Mouse (Mus musculus): ENCODE data around the gene Gm42715.
"Not testable (repeated sequence)": the region's sequence is repeated elsewhere in the genome, so short reads cannot be mapped to it uniquely, and the experiment has no call there.

The Gm42715 gene

GRCm38 (mm10) chr7:127498407-127498806 is 21.0 kb upstream of the Gm42715 start:
- peak; percentile 73 for DNase-seq

- DNase-seq, result no peak
These were observed 11.1 kb upstream of the Gm42715 start for GRCm38 (mm10) chr7:127508291-127508690.

GRCm38 (mm10) chr7:127509830-127510229 is 9.6 kb upstream of the Gm42715 start:
- not testable (repeated sequence) for DNase-seq

GRCm38 (mm10) chr7:127511241-127511640 is 8.1 kb upstream of the Gm42715 start:
- no peak for DNase-seq

GRCm38 (mm10) chr7:127511808-127512230 is 7.6 kb upstream of the Gm42715 start, which contains the start of gene Srcap:
Gene Srcap, plus strand, starts transcription at chr7:127511983.
- DNase-seq, result peak; percentile 94

GRCm38 (mm10) chr7:127512231-127513015 is 7.0 kb upstream of the Gm42715 start:
- DNase-seq, result peak; percentile 97

GRCm38 (mm10) chr7:127513016-127513390 is 6.4 kb upstream of the Gm42715 start:
- no peak for DNase-seq

GRCm38 (mm10) chr7:127513781-127514180 is 5.6 kb upstream of the Gm42715 start:
- no peak for DNase-seq

- no peak for DNase-seq
These were observed 3.5 kb upstream of the Gm42715 start for GRCm38 (mm10) chr7:127515846-127516245.

- DNase-seq, result no peak
These were observed 3.0 kb upstream of the Gm42715 start for GRCm38 (mm10) chr7:127516344-127516743.

GRCm38 (mm10) chr7:127541671-127542070 is 22.3 kb downstream of the Gm42715 start:
- no peak for DNase-seq

- DNase-seq, result no peak
These were observed 29.9 kb downstream of the Gm42715 start for GRCm38 (mm10) chr7:127549116-127549835.

GRCm38 (mm10) chr7:127551558-127551957 is 32.2 kb downstream of the Gm42715 start:
- no peak for DNase-seq

- DNase-seq, result no peak
These were observed 41.2 kb downstream of the Gm42715 start for GRCm38 (mm10) chr7:127560580-127560979.

- no peak for DNase-seq
These were observed 42.0 kb downstream of the Gm42715 start, which contains the start of gene Tmem265 for GRCm38 (mm10) chr7:127561340-127561858. Gene Tmem265, plus strand, starts transcription at chr7:127561390.

GRCm38 (mm10) chr7:127564381-127565150 is 45.2 kb downstream of the Gm42715 start:
- DNase-seq, result no peak

GRCm38 (mm10) chr7:127572895-127573471 is 53.6 kb downstream of the Gm42715 start, which contains the start of gene Phkg2:
Gene Phkg2, plus strand, starts transcription at chr7:127573340.
- peak; percentile 87 for DNase-seq

GRCm38 (mm10) chr7:127573503-127574008 is 54.2 kb downstream of the Gm42715 start:
- DNase-seq, result no peak

GRCm38 (mm10) chr7:127574115-127574514 is 54.7 kb downstream of the Gm42715 start:
- DNase-seq, result no peak

- no peak for DNase-seq
These were observed 63.9 kb downstream of the Gm42715 start for GRCm38 (mm10) chr7:127583260-127583659.

- no peak for DNase-seq
These were observed 65.6 kb downstream of the Gm42715 start for GRCm38 (mm10) chr7:127585031-127585430.

GRCm38 (mm10) chr7:127586149-127586548 is 66.8 kb downstream of the Gm42715 start:
- DNase-seq, result no peak

Data from thymus, postnatal 25 days (tissue).